Mouse (Mus musculus) embryonic facial prominence, embryonic 10.5 days (tissue): ENCODE data around the gene Uspl1. TPM values are rescaled to one million over a fixed set of nuclear protein-coding genes. Genes with fewer than 3 reads are reported as not detected.

Source experiments
- DNase-seq: peaks from one replicate; pipeline ENCODE4 v3.0.0-alpha.2; 2017; ENCODE audit warnings: low spot score
- H3K27ac ChIP-seq: fragments of 300-500 bp; sonication (generic); replicated peaks from 2 replicates; pipeline ENCODE4 v1.5.1; 2016; ENCODE audit warnings: mild to moderate bottlenecking
- H3K27me3 ChIP-seq: fragments of 300-500 bp; sonication (generic); replicated peaks from 2 replicates; pipeline ENCODE4 v1.6.1; 2016; ENCODE audit warnings: low read depth, mild to moderate bottlenecking; ENCODE audit not compliant: poor library complexity, severe bottlenecking
- H3K36me3 ChIP-seq: fragments of 300-500 bp; sonication (generic); replicated peaks from 2 replicates; pipeline ENCODE4 v1.6.1; 2016; ENCODE audit warnings: mild to moderate bottlenecking, moderate library complexity
- H3K4me1 ChIP-seq: fragments of 300-500 bp; sonication (generic); 2 replicates; pipeline ENCODE4 v1.6.1; 2016
- H3K4me3 ChIP-seq: fragments of 300-500 bp; sonication (generic); 2 replicates; pipeline ENCODE4 v1.5.1; 2016; ENCODE audit warnings: mild to moderate bottlenecking, moderate library complexity
- H3K9me3 ChIP-seq: fragments of 300-500 bp; sonication (generic); 2 replicates; pipeline ENCODE4 v1.6.1; 2016; ENCODE audit warnings: mild to moderate bottlenecking
- WGBS: fragments of 180-500 bp; shearing (Covaris S2); methylation state at CpG from one replicate; pipeline ENCODE4 v1.1.7; 2016; 5-methylcytosine and 5-hydroxymethylcytosine counted together
- polyA plus RNA-seq: library from polyadenylated mRNA; unstranded; fragments of >200 nt; fragmentation: Nextera tagmentation; extraction: Ambion mirVana; gene quantifications from 2 replicates; pipeline ENCODE4 v1.2.1, GENCODE M21; 2016

Gene Uspl1
- polyA plus RNA-seq, 1 experiment from 2014 or later, result 76.3 TPM

GRCm38 (mm10) chr5:149221355-149221754 is 37.2 kb downstream of the Uspl1 start:
- no peaks in the 10 kb centered on the region for H3K27me3 ChIP-seq
- DNase-seq, result no peak
- 87% methylated on average over 4 of the region's 4 CpGs for WGBS

GRCm38 (mm10) chr5:149224666-149225065 is 40.5 kb downstream of the Uspl1 start:
- no peak overlapping the region for H3K4me3 ChIP-seq
- 16% methylated on average over 7 of the region's 7 CpGs for WGBS
- no peak for DNase-seq
- peaks cover 8% of the 10 kb centered on the region; the same call in 1 of the 2 replicates for H3K9me3 ChIP-seq
- H3K36me3 ChIP-seq, result no peaks in the 10 kb centered on the region
- peak overlapping the region; percentile 30 for H3K27ac ChIP-seq
- H3K27me3 ChIP-seq, result no peaks in the 10 kb centered on the region
- H3K4me1 ChIP-seq, result peaks cover 23% of the 10 kb centered on the region

More at GRCm38 (mm10) chr5:149221355-149221754, 37.2 kb downstream of the Uspl1 start:
- H3K4me3 ChIP-seq, result no peak overlapping the region
- no peak overlapping the region for H3K27ac ChIP-seq
- H3K4me1 ChIP-seq, result peaks cover 20% of the 10 kb centered on the region
- H3K9me3 ChIP-seq, result peaks cover 8% of the 10 kb centered on the region; the same call in 1 of the 2 replicates
- peaks cover 17% of the 10 kb centered on the region for H3K36me3 ChIP-seq

GRCm38 (mm10) chr5:149228700-149229618 is 44.8 kb downstream of the Uspl1 start:
- peak; percentile 98 for DNase-seq
- 0 out of 2 replicates have a peak, but pooled peaks cover 3% of the 10 kb centered on the region for H3K9me3 ChIP-seq
- 2% methylated on average over 55 of the region's 55 CpGs for WGBS
- H3K4me1 ChIP-seq, result peaks cover 20% of the 10 kb centered on the region
- H3K36me3 ChIP-seq, result no peaks in the 10 kb centered on the region
- peak overlapping the region; percentile 89 for H3K27ac ChIP-seq
- no peaks in the 10 kb centered on the region for H3K27me3 ChIP-seq
- peak overlapping the region; percentile 65 for H3K4me3 ChIP-seq

GRCm38 (mm10) chr5:149229619-149230339 is 45.6 kb downstream of the Uspl1 start:
- DNase-seq, result no peak
- Histone ChIP-seq H3K27me3 (no peaks in the 10 kb centered on the region), H3K9me3 (0 out of 2 replicates have a peak, but pooled peaks cover 3% of the 10 kb centered on the region), H3K4me3 (peak overlapping the region; percentile 65), H3K36me3 (no peaks in the 10 kb centered on the region), H3K4me1 (peaks cover 12% of the 10 kb centered on the region), H3K27ac (peak overlapping the region; percentile 89)
- 69% methylated on average over 18 of the region's 18 CpGs for WGBS

- Histone ChIP-seq H3K4me3 (no peak overlapping the region), H3K9me3 (0 out of 2 replicates have a peak, but pooled peaks cover 3% of the 10 kb centered on the region), H3K27ac (no peak overlapping the region), H3K36me3 (no peaks in the 10 kb centered on the region), H3K4me1 (no peaks in the 10 kb centered on the region), H3K27me3 (no peaks in the 10 kb centered on the region)
- no peak for DNase-seq
- 88% methylated on average over 7 of the region's 7 CpGs for WGBS
Observed at GRCm38 (mm10) chr5:149235002-149235401, 50.9 kb downstream of the Uspl1 start.

GRCm38 (mm10) chr5:149237221-149237950 is 53.2 kb downstream of the Uspl1 start:
- Histone ChIP-seq H3K27me3 (no peaks in the 10 kb centered on the region), H3K4me1 (no peaks in the 10 kb centered on the region), H3K27ac (no peak overlapping the region), H3K36me3 (no peaks in the 10 kb centered on the region), H3K9me3 (no peaks in the 10 kb centered on the region), H3K4me3 (no peak overlapping the region)
- 87% methylated on average over 24 of the region's 24 CpGs for WGBS
- no peak for DNase-seq

GRCm38 (mm10) chr5:149242467-149242866 is 58.3 kb downstream of the Uspl1 start:
- no peak for DNase-seq
- WGBS, result 91% methylated on average over 5 of the region's 5 CpGs
- H3K4me1 ChIP-seq, result peaks cover 21% of the 10 kb centered on the region

GRCm38 (mm10) chr5:149243053-149243452 is 58.9 kb downstream of the Uspl1 start:
- peaks cover 25% of the 10 kb centered on the region for H3K4me1 ChIP-seq
- WGBS, result 47% methylated on average over 5 of the region's 5 CpGs
- no peaks in the 10 kb centered on the region for H3K36me3 ChIP-seq
- no peak for DNase-seq
- no peak overlapping the region for H3K4me3 ChIP-seq
- no peak overlapping the region for H3K27ac ChIP-seq
- H3K9me3 ChIP-seq, result no peaks in the 10 kb centered on the region
- H3K27me3 ChIP-seq, result no peaks in the 10 kb centered on the region; the same call in 1 of the 2 replicates

More at GRCm38 (mm10) chr5:149242467-149242866, 58.3 kb downstream of the Uspl1 start:
- no peaks in the 10 kb centered on the region for H3K9me3 ChIP-seq
- no peak overlapping the region for H3K4me3 ChIP-seq
- no peaks in the 10 kb centered on the region for H3K36me3 ChIP-seq
- no peaks in the 10 kb centered on the region; the same call in 1 of the 2 replicates for H3K27me3 ChIP-seq
- no peak overlapping the region for H3K27ac ChIP-seq

GRCm38 (mm10) chr5:149245391-149245964 is 61.3 kb downstream of the Uspl1 start:
- Histone ChIP-seq H3K27me3 (no peaks in the 10 kb centered on the region; the same call in 1 of the 2 replicates), H3K4me3 (peak overlapping the region; percentile 45), H3K36me3 (no peaks in the 10 kb centered on the region), H3K9me3 (no peaks in the 10 kb centered on the region), H3K4me1 (peaks cover 25% of the 10 kb centered on the region), H3K27ac (peak overlapping the region; percentile 81)
- no peak for DNase-seq
- WGBS, result 58% methylated on average over 9 of the region's 9 CpGs

- Histone ChIP-seq H3K36me3 (no peaks in the 10 kb centered on the region), H3K9me3 (no peaks in the 10 kb centered on the region), H3K27me3 (no peaks in the 10 kb centered on the region; the same call in 1 of the 2 replicates), H3K4me1 (peaks cover 25% of the 10 kb centered on the region), H3K4me3 (peak overlapping the region; percentile 45), H3K27ac (peak overlapping the region; percentile 81)
- 17% methylated on average over 16 of the region's 16 CpGs for WGBS
- peak; percentile 39 for DNase-seq
Observed at GRCm38 (mm10) chr5:149245965-149246470, 61.9 kb downstream of the Uspl1 start.

- DNase-seq, result no peak
- 48% methylated on average over 20 of the region's 20 CpGs for WGBS
- H3K27me3 ChIP-seq, result no peaks in the 10 kb centered on the region; the same call in 1 of the 2 replicates
- H3K27ac ChIP-seq, result no peak overlapping the region; the same call in 1 of the 2 replicates
- no peaks in the 10 kb centered on the region for H3K9me3 ChIP-seq
- H3K4me1 ChIP-seq, result peaks cover 25% of the 10 kb centered on the region
- no peak overlapping the region for H3K4me3 ChIP-seq
- H3K36me3 ChIP-seq, result no peaks in the 10 kb centered on the region
Observed at GRCm38 (mm10) chr5:149247047-149247904, 63.1 kb downstream of the Uspl1 start.
